Mouse (Mus musculus): Measurements from ENCODE around the gene Abtb2. TPM values are rescaled to one million over a fixed set of nuclear protein-coding genes. Genes with fewer than 3 reads are reported as not detected.

The Abtb2 gene
- polyA plus RNA-seq, 1 experiment from 2014 or later: 2.1 TPM

GRCm38 (mm10) chr2:103615028-103615427, 48.9 kb downstream of the Abtb2 start:
- no peaks in the 10 kb centered on the region for H3K27me3 ChIP-seq (ENCODE audit: insufficient read depth, low read length)
- no peaks in the 10 kb centered on the region for H3K9me3 ChIP-seq (ENCODE audit: low read length)
- WGBS (ENCODE audit: insufficient replicate concordance): 59% methylated on average over 5 of the region's 5 CpGs
- H3K27ac ChIP-seq (ENCODE audit: low read depth): no peak overlapping the region
- no peak for TF ChIP-seq EP300 (IDR thresholded peaks at IDR 0.05; ENCODE audit: low read depth)
- TF ChIP-seq CTCF (IDR thresholded peaks at IDR 0.05; ENCODE audit: low read depth): no peak
- no peak for ATAC-seq
- 0 out of 2 replicates have a peak, but pooled peaks cover 5% of the 10 kb centered on the region for H3K4me1 ChIP-seq (ENCODE audit: insufficient read depth)
- no peak for DNase-seq
- no peak overlapping the region for H3K4me3 ChIP-seq (ENCODE audit: low read depth, low read length)
- H3K36me3 ChIP-seq (replicated peaks; ENCODE audit: insufficient read depth, low read length): no peaks in the 10 kb centered on the region
- H3K9ac ChIP-seq (replicated peaks): no peak overlapping the region
- no peak overlapping the region for H3K4me2 ChIP-seq (ENCODE audit: low read depth, low read length)

GRCm38 (mm10) chr2:103618407-103618806, 52.3 kb downstream of the Abtb2 start:
- Histone ChIP-seq H3K9me3 (ENCODE audit: low read length) (no peaks in the 10 kb centered on the region), H3K36me3 (replicated peaks; ENCODE audit: insufficient read depth, low read length) (no peaks in the 10 kb centered on the region), H3K4me2 (ENCODE audit: low read depth, low read length) (no peak overlapping the region), H3K4me3 (ENCODE audit: low read depth, low read length) (no peak overlapping the region), H3K27ac (ENCODE audit: low read depth) (no peak overlapping the region), H3K27me3 (ENCODE audit: insufficient read depth, low read length) (no peaks in the 10 kb centered on the region), H3K4me1 (ENCODE audit: insufficient read depth) (0 out of 2 replicates have a peak, but pooled peaks cover 5% of the 10 kb centered on the region), H3K9ac (replicated peaks) (no peak overlapping the region)
- ATAC-seq: no peak
- DNase-seq: no peak
- TF ChIP-seq CTCF (IDR thresholded peaks at IDR 0.05; ENCODE audit: low read depth) (no peak), EP300 (IDR thresholded peaks at IDR 0.05; ENCODE audit: low read depth) (no peak)

DNA sequence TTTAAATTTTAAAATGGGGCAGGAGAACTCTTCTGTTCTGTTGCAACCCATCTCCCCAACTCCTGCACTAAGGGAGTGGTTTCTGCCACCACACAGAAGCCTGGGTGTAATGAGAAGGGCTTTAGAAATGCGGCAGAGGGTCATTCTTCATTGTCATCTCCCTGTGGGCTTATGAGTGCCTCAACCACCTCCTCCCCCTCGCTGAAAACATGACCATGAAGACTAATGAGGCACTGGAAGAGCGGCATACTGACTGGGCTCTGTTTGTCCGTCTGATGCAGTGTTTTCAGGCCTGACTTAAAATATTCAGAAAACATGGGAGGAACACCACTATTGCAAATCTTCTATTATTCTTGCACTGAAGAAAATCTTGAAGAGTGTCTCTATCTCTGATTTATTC, 56.8 kb downstream of the Abtb2 start:
- WGBS (ENCODE audit: insufficient replicate concordance): 67% methylated on average over 4 of the region's 4 CpGs
- no peaks in the 10 kb centered on the region for H3K36me3 ChIP-seq (replicated peaks; ENCODE audit: insufficient read depth, low read length)
- no peaks in the 10 kb centered on the region for H3K9me3 ChIP-seq (ENCODE audit: low read length)
- DNase-seq (no peak), ATAC-seq (no peak)
- H3K27ac ChIP-seq (ENCODE audit: low read depth): no peak overlapping the region
- H3K4me3 ChIP-seq (ENCODE audit: low read depth, low read length): no peak overlapping the region
- no peak for TF ChIP-seq EP300 (IDR thresholded peaks at IDR 0.05; ENCODE audit: low read depth)
- H3K9ac ChIP-seq (replicated peaks): no peak overlapping the region
- no peaks in the 10 kb centered on the region for H3K27me3 ChIP-seq (ENCODE audit: insufficient read depth, low read length)
- peaks cover 10% of the 10 kb centered on the region for H3K4me1 ChIP-seq (ENCODE audit: insufficient read depth)
- H3K4me2 ChIP-seq (ENCODE audit: low read depth, low read length): no peak overlapping the region

DNA sequence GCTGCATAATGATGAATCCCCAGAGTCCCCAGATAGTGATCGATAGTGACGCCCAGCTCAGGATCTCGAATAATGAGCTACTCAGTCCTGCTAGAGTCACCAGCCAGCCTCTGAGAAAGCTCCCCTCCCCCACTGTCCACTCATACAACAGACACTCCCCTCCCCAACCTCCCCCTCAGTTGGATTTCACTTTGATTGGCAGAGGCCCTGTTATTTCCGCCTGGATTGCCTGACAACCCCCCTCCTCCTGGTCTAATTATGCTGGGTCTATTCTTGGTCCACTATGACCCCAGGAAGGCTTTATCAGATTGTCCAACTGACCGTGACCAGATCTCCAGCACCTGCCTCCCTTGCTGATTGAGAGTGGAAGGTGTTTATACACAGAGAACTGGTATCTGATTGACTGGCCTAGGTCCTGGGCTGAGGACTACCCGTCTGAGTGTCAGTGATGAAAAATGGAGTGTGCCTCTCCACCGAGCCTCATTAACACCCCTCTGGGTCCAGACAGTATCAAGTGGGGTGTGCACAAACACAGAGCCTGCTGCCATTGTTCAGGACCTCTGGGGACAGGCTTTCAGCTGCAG, 59.3 kb downstream of the Abtb2 start:
- no peak for ATAC-seq

DNA sequence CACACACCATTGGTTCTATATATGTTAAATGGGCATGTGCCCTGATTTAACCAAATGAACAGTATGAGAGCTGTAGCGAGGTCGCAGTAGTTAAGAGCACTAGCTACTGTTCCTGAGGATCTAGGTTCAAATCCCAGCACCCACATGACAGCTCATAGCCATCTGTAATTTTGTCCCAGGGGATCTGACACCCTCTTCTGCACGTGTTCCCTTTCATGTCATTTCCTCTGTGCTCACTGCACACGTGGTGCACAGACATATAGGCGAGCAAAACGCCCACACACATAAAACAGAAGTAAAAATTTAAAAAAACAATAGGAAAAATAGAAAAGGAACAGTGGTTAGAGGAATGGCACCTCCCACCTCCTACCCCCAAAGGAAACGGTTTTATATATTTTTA, 61.0 kb downstream of the Abtb2 start:
- no peaks in the 10 kb centered on the region for H3K36me3 ChIP-seq (replicated peaks; ENCODE audit: insufficient read depth, low read length)
- H3K4me2 ChIP-seq (ENCODE audit: low read depth, low read length): no peak overlapping the region
- no peak overlapping the region for H3K27ac ChIP-seq (ENCODE audit: low read depth)
- H3K4me1 ChIP-seq (ENCODE audit: insufficient read depth): peaks cover 10% of the 10 kb centered on the region
- H3K4me3 ChIP-seq (ENCODE audit: low read depth, low read length): no peak overlapping the region
- 52% methylated on average over 7 of the region's 7 CpGs for WGBS (ENCODE audit: insufficient replicate concordance)
- H3K27me3 ChIP-seq (ENCODE audit: insufficient read depth, low read length): no peaks in the 10 kb centered on the region
- no peak overlapping the region for H3K9ac ChIP-seq (replicated peaks)
- ATAC-seq (no peak), DNase-seq (no peak)
- H3K9me3 ChIP-seq (ENCODE audit: low read length): no peaks in the 10 kb centered on the region
- no peak for TF ChIP-seq CTCF (IDR thresholded peaks at IDR 0.05; ENCODE audit: low read depth)
- no peak for TF ChIP-seq EP300 (IDR thresholded peaks at IDR 0.05; ENCODE audit: low read depth)

More for the DNA sequence above, 59.3 kb downstream of the Abtb2 start:
- DNase-seq: no peak
- Histone ChIP-seq H3K36me3 (replicated peaks; ENCODE audit: insufficient read depth, low read length) (no peaks in the 10 kb centered on the region), H3K27me3 (ENCODE audit: insufficient read depth, low read length) (no peaks in the 10 kb centered on the region), H3K9me3 (ENCODE audit: low read length) (no peaks in the 10 kb centered on the region), H3K9ac (replicated peaks) (no peak overlapping the region), H3K27ac (ENCODE audit: low read depth) (no peak overlapping the region), H3K4me1 (ENCODE audit: insufficient read depth) (peaks cover 10% of the 10 kb centered on the region), H3K4me3 (ENCODE audit: low read depth, low read length) (no peak overlapping the region), H3K4me2 (ENCODE audit: low read depth, low read length) (no peak overlapping the region)
- 46% methylated on average over 7 of the region's 7 CpGs for WGBS (ENCODE audit: insufficient replicate concordance)
- TF ChIP-seq EP300 (IDR thresholded peaks at IDR 0.05; ENCODE audit: low read depth) (no peak), CTCF (IDR thresholded peaks at IDR 0.05; ENCODE audit: low read depth) (no peak)

DNA sequence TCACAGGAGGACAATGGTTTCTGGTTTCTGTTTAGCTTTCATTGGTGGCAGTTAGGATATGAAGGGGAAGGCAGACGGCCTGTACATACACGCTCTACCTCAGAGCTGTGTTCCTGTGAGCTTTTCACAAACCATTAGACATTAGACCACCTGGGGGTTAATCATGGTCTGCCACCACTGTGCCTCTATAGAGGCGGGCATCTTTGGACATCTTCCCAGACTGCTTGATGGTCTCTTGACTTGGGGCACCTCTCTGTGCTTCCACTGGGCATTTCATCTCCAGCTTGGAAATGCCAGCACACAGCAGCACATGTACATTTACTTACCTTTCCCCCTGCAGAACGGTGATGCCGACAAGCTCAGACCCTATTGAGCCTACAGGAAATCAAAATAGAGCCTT, 63.8 kb downstream of the Abtb2 start:
- Histone ChIP-seq H3K4me2 (ENCODE audit: low read depth, low read length) (no peak overlapping the region), H3K27me3 (ENCODE audit: insufficient read depth, low read length) (no peaks in the 10 kb centered on the region), H3K9me3 (ENCODE audit: low read length) (no peaks in the 10 kb centered on the region), H3K4me3 (ENCODE audit: low read depth, low read length) (no peak overlapping the region), H3K27ac (ENCODE audit: low read depth) (no peak overlapping the region), H3K36me3 (replicated peaks; ENCODE audit: insufficient read depth, low read length) (no peaks in the 10 kb centered on the region), H3K4me1 (ENCODE audit: insufficient read depth) (peaks cover 10% of the 10 kb centered on the region), H3K9ac (replicated peaks) (no peak overlapping the region)
- no peak for ATAC-seq
- 64% methylated on average over 5 of the region's 5 CpGs for WGBS (ENCODE audit: insufficient replicate concordance)
- DNase-seq: no peak
- no peak for TF ChIP-seq CTCF (IDR thresholded peaks at IDR 0.05; ENCODE audit: low read depth)
- TF ChIP-seq EP300 (IDR thresholded peaks at IDR 0.05; ENCODE audit: low read depth): no peak

DNA sequence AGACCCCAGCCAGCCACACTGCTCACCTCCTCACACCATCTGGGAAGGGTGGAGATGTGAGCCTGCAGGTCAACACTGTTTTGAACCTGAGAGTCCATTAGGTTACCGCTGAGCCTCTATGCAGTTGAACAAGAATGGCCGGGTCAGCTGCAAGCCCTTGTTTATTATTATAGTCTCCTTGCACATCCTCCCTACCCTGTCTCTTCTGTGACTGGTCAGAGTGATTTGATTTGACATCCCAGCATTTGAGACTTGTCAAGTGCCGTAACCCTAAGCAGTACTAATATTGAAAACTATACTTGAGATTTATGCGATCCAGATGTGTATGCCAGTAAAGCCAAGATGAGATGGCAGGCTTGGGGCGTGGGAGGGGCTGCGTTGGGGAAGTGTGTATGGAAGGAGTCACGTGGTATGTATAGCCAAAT, 65.2 kb downstream of the Abtb2 start:
- no peak overlapping the region for H3K4me2 ChIP-seq (ENCODE audit: low read depth, low read length)
- DNase-seq (no peak), ATAC-seq (no peak)
- no peaks in the 10 kb centered on the region for H3K36me3 ChIP-seq (replicated peaks; ENCODE audit: insufficient read depth, low read length)
- no peaks in the 10 kb centered on the region for H3K9me3 ChIP-seq (ENCODE audit: low read length)
- H3K27me3 ChIP-seq (ENCODE audit: insufficient read depth, low read length): no peaks in the 10 kb centered on the region
- no peak overlapping the region for H3K4me3 ChIP-seq (ENCODE audit: low read depth, low read length)
- TF ChIP-seq CTCF (IDR thresholded peaks at IDR 0.05; ENCODE audit: low read depth) (no peak), EP300 (IDR thresholded peaks at IDR 0.05; ENCODE audit: low read depth) (no peak)
- no peaks in the 10 kb centered on the region for H3K4me1 ChIP-seq (ENCODE audit: insufficient read depth)
- 71% methylated on average over 7 of the region's 7 CpGs for WGBS (ENCODE audit: insufficient replicate concordance)
- no peak overlapping the region for H3K27ac ChIP-seq (ENCODE audit: low read depth)
- no peak overlapping the region for H3K9ac ChIP-seq (replicated peaks)
